Mouse (Mus musculus): ENCODE results near the gene Simc1.
"Not testable (repeated sequence)": the region's sequence is repeated elsewhere in the genome, so short reads cannot be mapped to it uniquely, and the experiment has no call there.

DNA sequence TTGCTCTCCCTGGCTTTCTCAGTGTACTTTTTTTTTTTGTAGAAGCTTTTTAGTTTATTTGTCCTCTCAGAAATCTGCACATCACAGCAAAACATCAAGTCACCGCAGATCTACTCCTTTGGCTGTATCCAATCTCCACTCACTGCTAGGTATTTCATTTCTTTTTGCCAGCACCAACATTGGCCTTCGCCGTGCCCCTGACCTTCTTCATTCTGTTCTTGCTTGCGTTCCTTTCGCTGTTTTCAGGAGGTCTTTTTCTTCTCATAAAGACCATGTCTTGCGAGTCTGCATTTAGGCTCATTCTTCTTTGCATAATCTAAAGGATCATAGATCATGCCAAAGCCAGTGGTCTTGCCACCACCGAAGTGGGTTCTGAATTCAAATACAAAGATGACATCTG is 4.0 kb upstream of the Simc1 start:
- TF ChIP-seq GATA1, TAL1 (IDR thresholded peaks at IDR 0.05; ENCODE audit: low read length): not testable (repeated sequence)
